Mouse (Mus musculus) splenic B cell, adult 2 months (primary cell): ENCODE data around the gene Krt18.

Experiments
- DNase-seq: peaks from one replicate; pipeline ENCODE4 v3.0.0-alpha.2; 2011; ENCODE audit warnings: low read depth, low spot score
- H3K27me3 ChIP-seq: 2 replicates; pipeline ENCODE4 v1.6.1; 2012; ENCODE audit warnings: mild to moderate bottlenecking, low read length, moderate library complexity, mixed read lengths; ENCODE audit not compliant: control insufficient read depth, poor library complexity, insufficient read depth, severe bottlenecking
- H3K36me3 ChIP-seq: 2 replicates; pipeline ENCODE4 v1.6.1; 2012; ENCODE audit warnings: mild to moderate bottlenecking, low read length, moderate library complexity, mixed read lengths; ENCODE audit not compliant: control insufficient read depth, poor library complexity, insufficient read depth, severe bottlenecking

Krt18 gene

DNA sequence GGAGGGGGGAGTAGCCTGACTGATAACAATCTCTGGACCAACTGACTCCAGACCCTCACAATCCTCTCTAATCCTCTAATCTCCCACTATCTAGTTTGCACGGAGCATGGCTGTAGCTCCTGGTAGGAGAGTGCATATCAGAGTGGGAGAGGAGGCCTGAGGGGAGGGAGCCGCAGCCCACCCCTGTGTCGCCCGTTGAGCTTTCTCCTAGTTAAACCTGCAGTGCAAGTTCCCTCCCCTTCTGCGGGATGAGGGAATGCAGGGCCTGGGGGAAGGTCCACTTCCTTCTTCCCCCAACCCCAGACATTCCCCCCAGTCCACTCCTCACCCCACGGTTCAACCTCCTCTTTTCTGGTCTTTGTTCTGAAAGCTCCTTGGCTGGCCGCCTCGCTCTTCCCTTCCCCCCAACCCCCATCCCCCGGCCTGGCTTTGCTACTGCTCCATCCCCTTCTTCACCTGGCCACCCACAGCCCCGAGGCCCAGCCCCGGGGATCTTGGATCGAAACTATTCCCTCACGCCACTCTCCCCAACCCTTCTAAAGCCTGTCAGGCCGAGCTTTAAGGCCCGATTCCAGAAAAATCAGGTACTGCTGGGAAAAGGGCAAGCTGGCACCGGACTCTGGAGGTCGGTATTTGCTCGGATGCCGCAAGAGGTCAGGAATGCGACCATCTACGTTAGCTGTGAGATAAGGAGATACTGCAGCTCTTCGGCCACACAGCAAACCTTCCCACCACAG, 2.7 kb upstream of the Krt18 start:
- no peaks in the 10 kb centered on the region for H3K27me3 ChIP-seq
- DNase-seq = no peak
- H3K36me3 ChIP-seq = no peaks in the 10 kb centered on the region

- H3K27me3 ChIP-seq = no peaks in the 10 kb centered on the region
- H3K36me3 ChIP-seq = no peaks in the 10 kb centered on the region
- no peak for DNase-seq
These were observed 1.6 kb upstream of the Krt18 start for GRCm38 (mm10) chr15:102026430-102026829.

DNA sequence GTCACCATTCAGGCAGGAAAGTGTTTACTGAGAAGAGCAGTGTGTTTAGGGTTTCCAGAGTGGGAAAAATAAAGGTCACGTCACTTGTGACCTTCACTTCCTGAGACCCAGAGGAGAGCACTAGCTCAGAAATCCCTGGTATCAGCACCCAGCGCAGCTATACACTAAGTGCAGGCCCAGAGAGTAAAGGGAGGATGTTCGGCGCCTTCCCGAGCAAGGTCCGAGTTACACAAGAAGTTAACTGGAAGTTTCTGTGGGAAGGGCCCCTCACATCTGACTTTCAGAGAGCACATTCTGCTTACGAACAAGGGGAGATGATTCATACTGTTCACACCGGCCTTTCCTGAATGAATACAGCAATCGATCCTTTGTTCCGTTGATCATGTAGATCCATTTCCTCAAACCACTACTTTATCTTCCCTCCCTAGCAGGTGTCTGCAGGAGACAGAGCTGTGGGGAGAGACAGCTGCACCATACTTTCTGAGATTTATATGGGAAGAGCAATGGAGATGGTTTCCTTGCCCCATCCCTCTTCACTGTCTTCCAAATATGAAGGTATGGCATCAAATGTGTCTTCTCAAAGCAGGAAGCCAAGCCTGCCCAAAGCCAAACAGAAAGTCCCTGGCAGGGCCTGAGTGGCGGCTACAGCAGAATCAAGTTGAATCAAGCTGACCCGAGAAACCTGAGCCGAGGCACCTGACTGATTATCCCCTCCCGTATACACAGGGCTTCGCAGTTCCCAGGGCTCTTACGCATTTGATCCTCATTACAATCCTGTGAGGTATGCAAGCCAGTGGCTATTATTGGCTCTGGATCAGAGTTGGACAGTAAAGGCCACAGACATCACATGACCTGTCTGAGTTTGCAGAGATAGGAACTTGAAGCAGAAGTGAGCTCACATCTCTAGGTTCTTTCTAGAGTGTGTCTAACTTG, 6.4 kb downstream of the Krt18 start:
- no peak for DNase-seq
- H3K27me3 ChIP-seq = no peaks in the 10 kb centered on the region
- no peaks in the 10 kb centered on the region for H3K36me3 ChIP-seq

DNA sequence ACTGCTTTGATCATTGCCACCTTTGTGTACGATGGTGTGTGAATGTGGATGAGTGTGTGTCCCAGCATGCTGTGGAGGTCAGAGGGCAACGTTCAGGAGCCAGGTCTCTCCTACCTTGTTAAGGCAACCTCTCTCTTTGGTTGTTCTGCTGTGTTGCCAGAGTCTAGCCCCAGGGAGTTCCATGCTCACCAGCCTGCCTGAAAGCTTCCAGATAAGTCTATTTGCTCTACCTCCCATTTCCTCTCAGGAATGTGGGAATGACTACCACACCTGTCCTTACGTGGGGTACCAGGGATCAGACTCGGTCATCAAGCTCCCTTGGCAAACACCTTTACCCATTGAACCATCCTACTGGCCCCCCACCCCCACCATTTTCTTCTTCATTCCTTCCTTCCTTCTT, 12.3 kb downstream of the Krt18 start:
- Histone ChIP-seq H3K27me3 (no peaks in the 10 kb centered on the region), H3K36me3 (no peaks in the 10 kb centered on the region)
- no peak for DNase-seq

- DNase-seq = no peak
- H3K27me3 ChIP-seq = no peaks in the 10 kb centered on the region
These were observed 14.0 kb downstream of the Krt18 start for GRCm38 (mm10) chr15:102041951-102042350.

GRCm38 (mm10) chr15:102044745-102045144, 16.8 kb downstream of the Krt18 start:
- H3K36me3 ChIP-seq = no peaks in the 10 kb centered on the region
- H3K27me3 ChIP-seq = no peaks in the 10 kb centered on the region
- DNase-seq = no peak

More at GRCm38 (mm10) chr15:102041951-102042350, 14.0 kb downstream of the Krt18 start:
- H3K36me3 ChIP-seq = no peaks in the 10 kb centered on the region

DNA sequence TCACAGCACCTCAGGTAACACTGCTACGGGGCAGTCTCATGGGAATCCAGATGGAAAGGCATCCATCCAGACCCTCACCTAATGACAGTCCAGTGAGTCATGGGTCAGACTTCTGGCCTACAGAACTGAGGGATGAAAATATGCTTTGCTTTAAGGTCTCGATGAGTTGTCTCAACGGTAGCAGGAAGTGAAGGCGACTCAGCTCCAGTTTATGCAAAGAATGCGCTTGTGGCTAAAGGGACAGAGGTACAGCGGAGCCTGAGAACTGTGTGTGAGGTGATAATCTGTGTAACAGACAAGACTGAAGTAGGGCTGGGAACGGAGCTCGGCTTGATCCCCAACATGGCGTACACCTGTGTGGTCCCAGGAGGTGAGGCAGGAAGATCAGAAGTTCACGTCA, 17.7 kb downstream of the Krt18 start:
- H3K27me3 ChIP-seq = no peaks in the 10 kb centered on the region
- no peaks in the 10 kb centered on the region for H3K36me3 ChIP-seq
- no peak for DNase-seq

GRCm38 (mm10) chr15:102048006-102048405, 20.0 kb downstream of the Krt18 start:
- Histone ChIP-seq H3K27me3 (no peaks in the 10 kb centered on the region), H3K36me3 (no peaks in the 10 kb centered on the region)
- DNase-seq = no peak

- DNase-seq = no peak
- Histone ChIP-seq H3K27me3 (no peaks in the 10 kb centered on the region), H3K36me3 (no peaks in the 10 kb centered on the region)
These were observed 21.9 kb downstream of the Krt18 start for GRCm38 (mm10) chr15:102049871-102050270.

GRCm38 (mm10) chr15:102051920-102052683, 24.1 kb downstream of the Krt18 start:
- no peak for DNase-seq
- Histone ChIP-seq H3K36me3 (no peaks in the 10 kb centered on the region), H3K27me3 (no peaks in the 10 kb centered on the region)

DNA sequence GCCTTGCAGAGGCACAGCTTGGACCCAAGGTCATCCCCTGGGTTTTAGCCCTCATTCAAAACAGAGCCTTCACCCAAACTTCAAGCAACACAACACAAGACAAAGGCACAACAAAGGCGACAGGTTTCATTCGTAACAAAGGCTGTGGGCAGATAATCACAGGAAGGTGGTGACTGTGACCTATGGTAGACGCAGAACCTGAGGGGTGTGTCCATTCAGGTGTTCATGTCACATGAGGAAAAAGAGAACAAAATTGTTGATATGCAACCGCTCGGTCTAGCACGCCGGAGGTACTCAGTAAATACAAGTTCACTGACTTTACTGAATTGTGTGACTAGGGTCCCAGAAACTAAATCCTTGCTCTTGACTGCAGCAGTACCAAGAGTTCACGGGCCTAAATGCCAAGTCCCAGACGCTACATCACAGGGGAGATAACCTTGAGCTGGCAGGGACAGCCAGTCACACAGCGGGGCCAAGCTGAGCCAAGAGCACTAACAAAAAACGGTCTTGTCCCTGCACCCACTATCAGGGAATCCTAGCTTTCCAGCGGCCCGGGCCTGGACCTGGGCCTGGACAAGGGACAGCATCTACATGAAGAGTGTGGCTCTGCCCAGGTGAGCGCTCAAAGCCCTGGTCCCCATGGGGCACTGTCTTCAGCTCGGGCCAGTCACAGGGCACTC, 28.7 kb downstream of the Krt18 start:
- Histone ChIP-seq H3K27me3 (no peaks in the 10 kb centered on the region), H3K36me3 (no peaks in the 10 kb centered on the region)
- no peak for DNase-seq

DNA sequence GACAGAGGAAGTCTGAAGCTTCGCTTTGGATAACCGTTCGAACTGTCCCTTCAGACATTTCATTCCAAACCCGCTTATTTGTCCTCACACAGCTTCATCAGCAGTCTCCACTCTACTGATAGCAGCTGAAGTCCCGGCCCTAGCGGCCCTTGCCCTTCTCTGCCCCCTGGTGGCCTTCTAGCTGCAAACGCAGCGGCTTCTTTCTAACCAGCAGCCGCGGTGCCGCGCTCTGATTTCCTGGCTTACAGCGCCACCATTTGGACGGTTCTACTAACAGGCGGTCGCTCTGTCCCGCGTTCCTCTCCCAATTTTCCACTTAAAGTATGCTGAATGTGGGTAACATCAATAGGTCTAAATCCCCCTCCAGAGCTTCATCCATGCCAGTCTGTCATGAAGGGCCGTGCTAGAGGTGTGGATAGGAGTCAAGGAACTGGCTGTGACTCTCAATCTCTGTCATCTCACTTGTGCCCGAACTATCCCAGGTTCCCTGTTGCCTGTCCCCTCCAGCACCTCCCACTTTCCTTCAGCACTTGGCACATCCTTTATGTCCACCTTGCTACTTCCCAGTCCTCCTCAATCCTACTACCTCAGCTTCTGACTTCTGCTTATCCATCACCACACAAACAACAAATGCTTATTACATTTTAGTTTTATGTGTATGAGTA, 37.8 kb downstream of the Krt18 start:
- H3K27me3 ChIP-seq = no peaks in the 10 kb centered on the region
- peak; percentile 93 for DNase-seq
- H3K36me3 ChIP-seq = no peaks in the 10 kb centered on the region

GRCm38 (mm10) chr15:102070476-102071467, 42.8 kb downstream of the Krt18 start:
- Histone ChIP-seq H3K36me3 (no peaks in the 10 kb centered on the region), H3K27me3 (no peaks in the 10 kb centered on the region)
- DNase-seq = no peak
